Mouse (Mus musculus) large intestine, adult 2 months (tissue): ENCODE results near the gene Olfr1404. TPM values are rescaled to one million over a fixed set of nuclear protein-coding genes. Genes with fewer than 3 reads are reported as not detected.
"Not testable (repeated sequence)": the region's sequence is repeated elsewhere in the genome, so short reads cannot be mapped to it uniquely, and the experiment has no call there.

Source experiments
- DNase-seq: peaks from one replicate; pipeline ENCODE4 v3.0.0-alpha.2; 2012; ENCODE audit warnings: low read depth, low spot score
- WGBS: fragments of 180-500 bp; shearing (Covaris S2); methylation state at CpG from one replicate; pipeline ENCODE4 v1.1.7; 2018; 5-methylcytosine and 5-hydroxymethylcytosine counted together
- polyA plus RNA-seq: library from polyadenylated mRNA; depleted of rRNA; stranded (reverse); fragments of >200 nt; gene quantifications from 2 replicates; pipeline ENCODE4 v1.2.3, GENCODE M21; 2012; rRNA removed

Gene Olfr1404
- polyA plus RNA-seq = not detected in 2 replicates

GRCm38 (mm10) chr1:173212092-173212491 is at the start of gene Olfr1404:
Gene Olfr1404 (plus strand): TSS chr1:173212392.
- WGBS = 75% methylated on average over 5 of the region's 5 CpGs
- no peak for DNase-seq

- no peak for DNase-seq
Observed at GRCm38 (mm10) chr1:173174154-173174842, 37.9 kb upstream of the Olfr1404 start.

GRCm38 (mm10) chr1:173190540-173190939 is 21.7 kb upstream of the Olfr1404 start, which contains the start of gene Olfr1406:
Gene Olfr1406 (minus strand): TSS chr1:173190640.
- no peak for DNase-seq
- WGBS = 48% methylated on average over 3 of the region's 3 CpGs

GRCm38 (mm10) chr1:173192059-173192458 is 20.1 kb upstream of the Olfr1404 start:
- 59% methylated on average over 3 of the region's 3 CpGs for WGBS
- DNase-seq = no peak

GRCm38 (mm10) chr1:173196359-173196758 is 15.8 kb upstream of the Olfr1404 start:
- DNase-seq = no peak
- WGBS = 79% methylated on average over 2 of the region's 2 CpGs

- no peak for DNase-seq
- 69% methylated on average over 5 of the region's 5 CpGs for WGBS
Observed at GRCm38 (mm10) chr1:173197508-173197907, 14.7 kb upstream of the Olfr1404 start, which contains the start of gene Olfr218. Gene Olfr218 (plus strand): TSS chr1:173197808.

GRCm38 (mm10) chr1:173216481-173216880 is 4.3 kb downstream of the Olfr1404 start:
- DNase-seq = no peak
- WGBS = 91% methylated on average over 3 of the region's 3 CpGs

- no peak for DNase-seq
- 67% methylated on average over 2 of the region's 2 CpGs for WGBS
Observed at GRCm38 (mm10) chr1:173227081-173227480, 14.9 kb downstream of the Olfr1404 start, which contains the start of gene Fcer1a. Gene Fcer1a (minus strand): TSS chr1:173227214.

GRCm38 (mm10) chr1:173237004-173237403 is 24.8 kb downstream of the Olfr1404 start:
- DNase-seq = not testable (repeated sequence)

GRCm38 (mm10) chr1:173249888-173250287 is 37.7 kb downstream of the Olfr1404 start:
- WGBS = 47% methylated on average over 3 of the region's 3 CpGs
- no peak for DNase-seq

More at GRCm38 (mm10) chr1:173237004-173237403, 24.8 kb downstream of the Olfr1404 start:
- 85% methylated on average over 1 of the region's 1 CpGs for WGBS

GRCm38 (mm10) chr1:173265701-173266100 is 53.5 kb downstream of the Olfr1404 start, which contains the start of gene Olfr418:
Gene Olfr418 (plus strand): TSS chr1:173266001.
- DNase-seq = no peak

Other genes starting within 250 kb of the Olfr1404 start
- not detected in 2 replicates for gene Olfr1408, start 75.0 kb upstream of the Olfr1404 start, polyA plus RNA-seq
- not detected in 2 replicates for gene Olfr1406, start 21.8 kb upstream of the Olfr1404 start, polyA plus RNA-seq
- not detected in 2 replicates for gene Olfr218, start 14.6 kb upstream of the Olfr1404 start, polyA plus RNA-seq
- 0.17 and 1.0 TPM in 2 replicates for gene Fcer1a, start 14.8 kb downstream of the Olfr1404 start, polyA plus RNA-seq
- gene Olfr418, start 53.6 kb downstream of the Olfr1404 start, polyA plus RNA-seq = not detected in 2 replicates
- 167 and 349 TPM in 2 replicates for gene Mptx2, start 65.4 kb downstream of the Olfr1404 start, polyA plus RNA-seq
- gene Ackr1, start 121.4 kb downstream of the Olfr1404 start, polyA plus RNA-seq = 9.8 and 13.6 TPM in 2 replicates
- 6.1 and 7.0 TPM in 2 replicates for gene Aim2, start 138.5 kb downstream of the Olfr1404 start, polyA plus RNA-seq
- 6.2 and 7.5 TPM in 2 replicates for gene Cadm3, start 155.3 kb downstream of the Olfr1404 start, polyA plus RNA-seq